Mouse (Mus musculus) cerebellum, adult 2 months (tissue): Measurements from ENCODE around the gene Lrcol1. TPM values are rescaled to one million over a fixed set of nuclear protein-coding genes. Genes with fewer than 3 reads are reported as not detected.
A peak's percentile ranks its signal among the peaks of the same experiment; 100 is the strongest.

ENCODE experiments used
- DNase-seq, 2 experiments: peaks; one replicate each; pipeline ENCODE4 v3.0.0; 2021
- H3K27ac ChIP-seq: fragments of 200-500 bp; 2 replicates; pipeline ENCODE4 v1.5.1; 2012; ENCODE audit warnings: low read length, control low read depth, inconsistent platforms; ENCODE audit not compliant: insufficient read depth
- H3K27me3 ChIP-seq: fragments of 200-500 bp; 2 replicates; pipeline ENCODE4 v1.6.1; 2012; ENCODE audit warnings: inconsistent platforms, mild to moderate bottlenecking, low read length, moderate library complexity; ENCODE audit not compliant: control insufficient read depth, insufficient read depth
- H3K4me1 ChIP-seq: fragments of 200-500 bp; 2 replicates; pipeline ENCODE4 v1.6.1; 2011; ENCODE audit warnings: low read length; ENCODE audit not compliant: control insufficient read depth, insufficient read depth
- H3K4me3 ChIP-seq: fragments of 200-500 bp; replicated peaks from 2 replicates; pipeline ENCODE3; 2011; ENCODE audit warnings: mild to moderate bottlenecking, low read depth, low read length, control low read depth; ENCODE audit not compliant: insufficient read depth
- CTCF ChIP-seq: fragments of 200-500 bp; IDR thresholded peaks from 2 replicates; pipeline ENCODE4 v1.5.1; 2011; ENCODE audit warnings: low read depth, mild to moderate bottlenecking, control low read depth, low read length, moderate library complexity, borderline replicate concordance; ENCODE audit not compliant: insufficient read depth
- POLR2A ChIP-seq: fragments of 200-500 bp; IDR thresholded peaks from 2 replicates; pipeline ENCODE4 v1.6.1; 2011; ENCODE audit warnings: low read length, control low read depth, borderline replicate concordance; ENCODE audit not compliant: insufficient read depth
- WGBS: fragments of 180-500 bp; shearing (Covaris S2); methylation state at CpG from one replicate; pipeline ENCODE4 v1.1.7; 2018; 5-methylcytosine and 5-hydroxymethylcytosine counted together
- polyA plus RNA-seq: library from polyadenylated mRNA; depleted of rRNA; stranded (reverse); fragments of >200 nt; gene quantifications from 2 replicates; pipeline ENCODE4 v1.2.3, GENCODE M21; 2012; rRNA removed

Gene Lrcol1
- not detected in 2 replicates for polyA plus RNA-seq

DNA sequence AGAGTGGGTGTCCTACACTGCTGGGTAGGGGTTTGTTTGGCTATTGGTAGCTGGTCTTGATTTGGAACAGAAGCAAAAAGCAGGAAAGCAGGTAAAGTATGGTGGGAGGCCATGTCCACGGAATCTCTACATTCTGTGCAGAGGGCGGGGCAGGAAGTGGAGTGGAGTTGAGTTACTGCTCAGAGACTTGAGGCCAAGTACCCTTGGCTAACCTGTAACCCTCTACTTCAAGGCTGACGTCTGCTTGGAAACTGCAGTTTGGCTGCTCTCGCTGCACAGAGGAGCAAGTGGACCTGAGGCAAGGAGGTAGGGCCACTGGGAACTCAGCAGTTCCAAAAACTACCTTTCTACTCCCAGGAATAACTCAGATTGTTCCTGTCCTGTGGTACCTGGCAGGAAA, at the start of gene Lrcol1:
Lrcol1 (plus strand) TSS at position 207 of the 400 bp plus-strand sequence.
- TF ChIP-seq CTCF (no peak), POLR2A (no peak)
- Histone ChIP-seq H3K4me1 (no peaks in the 10 kb centered on the region), H3K27me3 (no peaks in the 10 kb centered on the region), H3K4me3 (no peak within 1 kb of the TSS), H3K27ac (no peak within 1 kb of the TSS)
- DNase-seq: no peak
- 90% methylated on average over 4 of the region's 4 CpGs for WGBS

DNA sequence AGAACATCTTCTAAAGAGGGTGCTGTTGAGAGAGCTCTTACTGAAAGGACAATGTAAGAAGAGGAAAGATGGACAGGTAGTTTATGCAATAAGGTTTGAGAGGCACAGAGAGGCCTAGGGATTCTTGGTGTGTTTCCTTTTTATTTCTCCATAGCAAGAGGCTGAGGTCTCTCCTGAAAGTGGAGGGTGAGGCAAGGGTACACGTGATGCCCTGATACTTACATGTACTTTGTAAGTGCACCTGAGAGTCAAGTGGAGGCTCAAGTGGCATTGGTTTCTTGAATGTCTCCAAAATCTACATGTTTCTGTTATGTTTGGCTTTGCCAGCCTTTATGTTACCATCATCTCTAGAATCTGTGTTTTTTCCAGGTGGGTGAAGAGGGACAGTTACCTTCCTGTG, 47.9 kb upstream of the Lrcol1 start:
- WGBS: 97% methylated on average over 1 of the region's 1 CpGs
- H3K4me3 ChIP-seq: no peak overlapping the region
- TF ChIP-seq CTCF (no peak), POLR2A (no peak)
- no peak for DNase-seq
- H3K27me3 ChIP-seq: no peaks in the 10 kb centered on the region
- no peaks in the 10 kb centered on the region for H3K4me1 ChIP-seq
- H3K27ac ChIP-seq: no peak overlapping the region

DNA sequence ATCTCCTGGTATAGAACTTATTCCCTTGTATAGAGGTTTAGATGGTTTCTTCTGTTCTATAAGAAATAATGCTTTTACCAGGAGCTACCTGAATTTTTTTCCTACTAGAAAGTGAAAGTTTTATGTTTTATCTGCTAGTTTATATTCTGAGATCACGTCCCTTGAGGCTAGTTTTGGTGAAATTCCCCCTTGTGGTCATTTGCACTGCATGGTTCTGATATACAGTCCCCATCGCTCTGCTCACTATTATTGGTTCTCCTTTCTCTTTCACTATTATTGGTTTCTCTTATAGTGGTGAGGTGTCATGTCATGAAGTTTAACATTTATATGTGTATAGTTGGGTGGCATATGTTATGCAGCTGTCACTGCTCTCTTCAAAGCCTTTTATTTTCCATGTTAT, 43.9 kb upstream of the Lrcol1 start:
- no peaks in the 10 kb centered on the region for H3K27me3 ChIP-seq
- no peak for TF ChIP-seq POLR2A
- no peak for TF ChIP-seq CTCF
- 94% methylated on average over 2 of the region's 2 CpGs for WGBS
- H3K27ac ChIP-seq: no peak overlapping the region
- H3K4me3 ChIP-seq: no peak overlapping the region
- no peaks in the 10 kb centered on the region for H3K4me1 ChIP-seq
- DNase-seq: no peak

DNA sequence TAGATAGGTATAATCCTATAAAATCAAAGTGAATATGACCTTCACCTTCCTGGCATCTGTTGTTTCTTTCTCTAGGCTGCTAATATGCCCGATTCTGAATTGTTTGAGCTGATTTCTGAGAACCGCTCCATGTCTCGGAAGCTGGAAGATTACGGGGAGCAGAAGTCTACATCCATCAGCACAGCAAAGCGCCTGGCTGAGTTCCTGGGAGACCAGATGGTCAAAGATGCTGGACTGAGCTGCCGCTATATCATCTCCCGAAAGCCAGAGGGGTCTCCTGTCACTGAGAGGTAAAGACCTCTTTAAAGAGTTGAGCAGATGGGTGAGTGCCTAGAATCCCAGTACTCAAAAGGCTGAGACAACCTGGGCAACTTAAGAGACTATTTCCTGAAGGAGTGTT, 35.7 kb upstream of the Lrcol1 start:
- H3K4me3 ChIP-seq: no peak overlapping the region
- H3K27ac ChIP-seq: no peak overlapping the region
- WGBS: 16% methylated on average over 7 of the region's 7 CpGs
- H3K27me3 ChIP-seq: no peaks in the 10 kb centered on the region
- no peaks in the 10 kb centered on the region for H3K4me1 ChIP-seq
- TF ChIP-seq CTCF (no peak), POLR2A (no peak)
- peak in 1 of 2 experiments; percentile 22 for DNase-seq

DNA sequence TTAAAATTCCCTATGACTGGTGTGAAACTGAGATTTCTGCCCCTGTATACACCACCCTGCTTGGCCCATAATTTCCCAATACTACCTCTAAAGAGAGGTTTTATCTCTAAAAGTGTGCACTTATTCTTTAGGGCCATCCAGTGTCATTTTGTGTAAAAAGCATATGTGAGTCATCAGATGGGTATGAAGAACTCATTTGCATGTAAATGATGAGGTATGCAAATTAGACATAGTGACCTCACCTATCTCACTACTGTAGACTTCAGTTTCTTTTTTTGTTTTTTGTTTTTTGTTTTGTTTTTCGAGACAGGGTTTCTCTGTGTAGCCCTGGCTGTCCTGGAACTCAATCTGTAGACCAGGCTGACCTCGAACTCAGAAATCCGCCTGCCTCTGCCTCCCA, 31.4 kb upstream of the Lrcol1 start:
- Histone ChIP-seq H3K27ac (no peak overlapping the region), H3K4me3 (no peak overlapping the region), H3K27me3 (no peaks in the 10 kb centered on the region), H3K4me1 (no peaks in the 10 kb centered on the region)
- DNase-seq: no peak
- TF ChIP-seq POLR2A (no peak), CTCF (no peak)
- 88% methylated on average over 3 of the region's 3 CpGs for WGBS

DNA sequence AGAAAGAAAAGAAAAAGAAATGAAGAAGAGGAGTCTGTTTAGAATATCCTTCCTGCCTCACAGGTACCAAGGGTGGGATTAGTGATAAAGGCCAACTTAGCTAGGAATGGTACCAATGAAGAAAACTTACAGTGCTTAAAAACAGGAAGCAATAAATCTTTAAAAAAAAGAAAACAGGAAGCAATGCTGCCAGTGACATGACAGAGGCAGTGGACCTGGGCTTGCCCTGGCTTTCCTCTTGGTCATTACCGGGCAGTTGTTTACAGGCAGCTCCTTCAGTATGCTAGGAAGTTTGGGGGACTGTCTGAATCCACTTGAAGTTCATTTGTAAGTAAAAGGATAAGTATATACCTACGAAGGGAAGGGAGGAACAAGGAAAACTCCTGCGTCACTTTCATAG, 14.0 kb upstream of the Lrcol1 start:
- no peaks in the 10 kb centered on the region for H3K27me3 ChIP-seq
- no peak overlapping the region for H3K27ac ChIP-seq
- no peak overlapping the region for H3K4me3 ChIP-seq
- TF ChIP-seq CTCF (no peak), POLR2A (no peak)
- DNase-seq: no peak
- H3K4me1 ChIP-seq: no peaks in the 10 kb centered on the region
- 92% methylated on average over 3 of the region's 3 CpGs for WGBS

DNA sequence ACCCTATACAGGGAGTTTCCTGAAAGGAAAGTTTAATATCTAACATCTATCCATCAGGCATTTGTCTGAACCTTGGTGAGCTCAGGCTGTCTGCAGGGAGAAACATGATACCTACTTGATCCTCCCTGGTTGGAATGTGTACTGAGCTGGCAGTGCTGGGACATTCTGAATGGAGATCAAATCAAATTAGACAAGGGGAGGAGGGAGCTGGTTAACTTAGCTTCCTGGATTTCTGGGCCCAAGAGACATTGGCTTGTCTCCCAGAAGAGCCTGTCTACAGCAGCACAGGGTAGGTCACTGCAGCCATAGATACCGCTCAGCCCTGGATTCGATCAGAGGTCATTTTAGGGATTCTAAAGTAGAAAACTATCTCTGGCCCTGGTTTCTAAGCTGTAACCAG, 5.7 kb upstream of the Lrcol1 start:
- 86% methylated on average over 2 of the region's 2 CpGs for WGBS

DNA sequence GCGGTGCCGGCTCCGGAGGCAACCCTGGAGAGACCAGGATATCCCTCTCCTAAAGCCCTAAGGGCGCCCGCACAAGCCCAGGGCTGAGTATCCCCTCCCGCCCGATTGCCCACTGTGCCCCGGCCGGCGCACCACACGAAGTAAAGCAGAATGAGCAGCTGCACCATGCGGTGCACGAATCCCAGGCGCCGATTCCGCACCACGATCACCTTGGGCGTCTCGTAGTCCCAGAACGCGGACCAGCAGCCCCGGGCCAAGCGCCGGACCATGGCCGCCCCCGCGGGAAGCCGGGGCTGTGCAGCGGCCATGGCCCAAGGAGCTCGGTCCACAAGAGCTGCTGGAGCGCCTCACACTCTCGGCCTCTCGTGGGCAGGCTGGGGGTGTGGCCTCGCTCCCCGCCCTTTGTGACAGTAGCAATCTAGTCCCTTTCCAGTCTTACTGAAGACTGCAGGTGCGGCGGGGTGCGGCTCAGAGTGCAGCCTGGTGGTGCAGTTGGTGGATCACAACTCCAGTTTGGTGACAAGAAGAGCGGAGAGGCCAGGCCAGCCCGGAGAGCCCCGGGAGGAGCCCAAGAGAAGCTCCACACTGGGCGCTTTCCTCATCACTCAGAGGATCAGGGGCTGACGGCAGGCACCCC, 1.8 kb upstream of the Lrcol1 start, which contains the start of gene P2rx2:
P2rx2 (minus strand) TSS at position 565 of the 637 bp plus-strand sequence.
- no peak within 1 kb of the TSS for H3K27ac ChIP-seq
- TF ChIP-seq POLR2A (no peak), CTCF (no peak)
- 2% methylated on average over 43 of the region's 43 CpGs for WGBS
- H3K4me1 ChIP-seq: no peaks in the 10 kb centered on the region
- peak within 1 kb of the TSS; percentile 12 for H3K4me3 ChIP-seq
- H3K27me3 ChIP-seq: no peaks in the 10 kb centered on the region
- DNase-seq: peak; percentile 32 to 44

More for the DNA sequence above, 5.7 kb upstream of the Lrcol1 start:
- TF ChIP-seq POLR2A: no peak
- no peak for TF ChIP-seq CTCF
- DNase-seq: no peak
- Histone ChIP-seq H3K27ac (no peak overlapping the region), H3K27me3 (no peaks in the 10 kb centered on the region), H3K4me3 (no peak overlapping the region), H3K4me1 (no peaks in the 10 kb centered on the region)
